Mouse (Mus musculus) cerebellum, adult 2 months (tissue): ENCODE measurements at regions not wholly inside any gene's neighbourhood (a gene's known extent, or its start where the extent isn't known, plus 50 kb on each side); places are given as distances from the start of the nearest gene placed in this dataset.

Source experiments
- DNase-seq, 2 experiments: peaks; one replicate each; pipeline ENCODE4 v3.0.0; 2021
- H3K27ac ChIP-seq: fragments of 200-500 bp; 2 replicates; pipeline ENCODE4 v1.5.1; 2012; ENCODE audit warnings: low read length, control low read depth, inconsistent platforms; ENCODE audit not compliant: insufficient read depth
- H3K27me3 ChIP-seq: fragments of 200-500 bp; 2 replicates; pipeline ENCODE4 v1.6.1; 2012; ENCODE audit warnings: inconsistent platforms, mild to moderate bottlenecking, low read length, moderate library complexity; ENCODE audit not compliant: control insufficient read depth, insufficient read depth
- H3K4me1 ChIP-seq: fragments of 200-500 bp; 2 replicates; pipeline ENCODE4 v1.6.1; 2011; ENCODE audit warnings: low read length; ENCODE audit not compliant: control insufficient read depth, insufficient read depth
- H3K4me3 ChIP-seq: fragments of 200-500 bp; replicated peaks from 2 replicates; pipeline ENCODE3; 2011; ENCODE audit warnings: mild to moderate bottlenecking, low read depth, low read length, control low read depth; ENCODE audit not compliant: insufficient read depth
- CTCF ChIP-seq: fragments of 200-500 bp; IDR thresholded peaks from 2 replicates; pipeline ENCODE4 v1.5.1; 2011; ENCODE audit warnings: low read depth, mild to moderate bottlenecking, control low read depth, low read length, moderate library complexity, borderline replicate concordance; ENCODE audit not compliant: insufficient read depth
- POLR2A ChIP-seq: fragments of 200-500 bp; IDR thresholded peaks from 2 replicates; pipeline ENCODE4 v1.6.1; 2011; ENCODE audit warnings: low read length, control low read depth, borderline replicate concordance; ENCODE audit not compliant: insufficient read depth
- WGBS: fragments of 180-500 bp; shearing (Covaris S2); methylation state at CpG from one replicate; pipeline ENCODE4 v1.1.7; 2018; 5-methylcytosine and 5-hydroxymethylcytosine counted together

- no peak overlapping the region for H3K4me3 ChIP-seq
- no peak for DNase-seq
Observed at GRCm38 (mm10) chr13:82971722-82972121, 532.1 kb upstream of the Mef2c start.

DNA sequence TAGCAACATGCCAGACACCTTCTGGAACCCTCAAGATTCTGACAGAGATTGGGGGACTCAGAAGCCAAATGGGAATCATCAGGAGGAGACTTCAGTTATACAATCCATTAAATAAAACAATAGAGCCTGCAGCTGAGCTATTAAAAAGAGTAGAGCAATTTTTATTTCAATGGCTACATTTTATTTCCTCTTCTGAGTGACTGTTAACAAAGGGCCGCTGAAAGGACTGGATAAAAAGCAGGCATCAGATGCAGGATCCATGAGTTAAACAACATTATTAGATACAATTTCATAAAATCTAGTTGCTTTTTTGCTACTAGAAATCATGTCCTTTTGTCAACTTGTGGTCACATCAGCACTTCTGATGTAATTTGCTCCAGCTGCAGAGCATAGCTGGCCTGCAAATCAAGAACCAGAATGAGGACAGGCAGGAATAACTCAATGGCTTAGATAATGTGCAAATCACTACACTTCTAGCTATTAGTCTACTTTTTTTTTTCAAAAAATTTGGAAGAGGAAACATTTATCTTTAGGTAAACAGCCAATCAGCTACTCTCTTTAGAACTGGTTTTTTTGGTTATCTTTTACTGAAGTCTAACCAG is 529.5 kb upstream of the Mef2c start:
- H3K4me3 ChIP-seq = no peak overlapping the region
- no peaks in the 10 kb centered on the region for H3K4me1 ChIP-seq
- DNase-seq = no peak
- 92% methylated on average over 1 of the region's 1 CpGs for WGBS
- H3K27me3 ChIP-seq = no peaks in the 10 kb centered on the region
- TF ChIP-seq POLR2A = no peak
- no peak for TF ChIP-seq CTCF
- H3K27ac ChIP-seq = no peak overlapping the region

More at GRCm38 (mm10) chr13:82971722-82972121, 532.1 kb upstream of the Mef2c start:
- TF ChIP-seq POLR2A = no peak
- no peak for TF ChIP-seq CTCF
- 84% methylated on average over 9 of the region's 9 CpGs for WGBS
- Histone ChIP-seq H3K27ac (no peak overlapping the region), H3K27me3 (no peaks in the 10 kb centered on the region), H3K4me1 (no peaks in the 10 kb centered on the region)

- TF ChIP-seq CTCF (no peak), POLR2A (no peak)
- DNase-seq = no peak
- Histone ChIP-seq H3K4me3 (no peak overlapping the region), H3K4me1 (no peaks in the 10 kb centered on the region), H3K27ac (no peak overlapping the region), H3K27me3 (no peaks in the 10 kb centered on the region)
Observed at GRCm38 (mm10) chr13:83001118-83001517, 502.7 kb upstream of the Mef2c start.

- Histone ChIP-seq H3K4me1 (no peaks in the 10 kb centered on the region), H3K27me3 (no peaks in the 10 kb centered on the region), H3K4me3 (no peak overlapping the region), H3K27ac (no peak overlapping the region)
- no peak for DNase-seq
- TF ChIP-seq CTCF (no peak), POLR2A (no peak)
Observed at GRCm38 (mm10) chr13:83016686-83017085, 487.1 kb upstream of the Mef2c start.

GRCm38 (mm10) chr13:83020829-83021228 is 483.0 kb upstream of the Mef2c start:
- DNase-seq = no peak

DNA sequence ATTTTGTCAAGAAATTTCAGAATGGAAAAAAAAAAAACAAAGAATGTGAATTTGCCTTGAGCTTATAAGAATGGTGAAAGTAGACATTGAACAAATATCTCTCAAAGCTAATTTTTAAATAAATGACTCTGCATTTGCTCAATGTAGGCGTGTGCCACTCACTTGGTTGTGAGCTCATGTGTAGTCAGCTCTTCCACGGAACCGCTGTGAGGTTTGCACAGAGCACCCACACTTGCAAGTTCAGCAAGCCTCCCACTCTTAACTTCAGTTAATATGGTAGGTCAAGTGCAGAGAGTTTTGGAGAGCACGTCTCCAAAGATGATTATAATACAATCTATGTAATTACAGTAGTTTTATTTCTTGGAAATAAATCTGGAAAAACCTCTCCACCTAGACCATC is 479.9 kb upstream of the Mef2c start:
- Histone ChIP-seq H3K27me3 (no peaks in the 10 kb centered on the region), H3K27ac (no peak overlapping the region), H3K4me1 (no peaks in the 10 kb centered on the region), H3K4me3 (no peak overlapping the region)
- 92% methylated on average over 4 of the region's 4 CpGs for WGBS
- DNase-seq = no peak
- TF ChIP-seq CTCF = no peak
- no peak for TF ChIP-seq POLR2A

More at GRCm38 (mm10) chr13:83020829-83021228, 483.0 kb upstream of the Mef2c start:
- TF ChIP-seq CTCF = no peak
- TF ChIP-seq POLR2A = no peak
- Histone ChIP-seq H3K27me3 (no peaks in the 10 kb centered on the region), H3K27ac (no peak overlapping the region), H3K4me3 (no peak overlapping the region), H3K4me1 (no peaks in the 10 kb centered on the region)
- WGBS = 42% methylated on average over 3 of the region's 3 CpGs

- H3K27me3 ChIP-seq = no peaks in the 10 kb centered on the region
Observed at GRCm38 (mm10) chr13:83035962-83036361, 467.9 kb upstream of the Mef2c start.

DNA sequence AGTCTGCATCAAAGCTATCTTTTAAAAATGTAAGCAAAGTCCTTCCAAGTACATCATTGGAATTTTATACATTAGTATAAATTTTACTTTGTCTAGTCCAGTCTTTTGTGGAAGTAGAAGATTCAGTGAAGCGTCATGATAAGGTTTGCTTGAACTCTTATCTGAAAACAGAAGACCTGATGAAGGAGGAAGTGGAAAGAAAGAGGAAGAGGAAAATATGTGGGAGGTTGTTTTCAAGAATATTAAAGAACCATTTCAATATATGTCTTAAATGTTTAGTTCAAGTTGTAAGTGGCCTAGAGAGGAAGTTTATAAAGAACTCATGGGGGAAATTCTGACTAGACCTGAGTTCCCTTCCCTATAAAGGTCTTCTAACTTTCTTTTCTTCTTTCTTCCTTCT is 462.3 kb upstream of the Mef2c start:
- DNase-seq = no peak
- TF ChIP-seq POLR2A (no peak), CTCF (no peak)
- WGBS = 94% methylated on average over 1 of the region's 1 CpGs
- no peaks in the 10 kb centered on the region for H3K4me1 ChIP-seq
- no peak overlapping the region for H3K4me3 ChIP-seq
- no peak overlapping the region for H3K27ac ChIP-seq
- no peaks in the 10 kb centered on the region for H3K27me3 ChIP-seq

More at GRCm38 (mm10) chr13:83035962-83036361, 467.9 kb upstream of the Mef2c start:
- Histone ChIP-seq H3K4me1 (no peaks in the 10 kb centered on the region), H3K4me3 (no peak overlapping the region), H3K27ac (no peak overlapping the region)
- DNase-seq = no peak
- TF ChIP-seq POLR2A = no peak
- TF ChIP-seq CTCF = no peak
